Mouse (Mus musculus) CH12.LX (cell line): Measurements from ENCODE around the gene Arid4b.

ENCODE experiments used
- BHLHE40 ChIP-seq: IDR thresholded peaks from 2 replicates; pipeline ENCODE4 v1.6.1; 2011; ENCODE audit warnings: mild to moderate bottlenecking, low read depth, low read length, improper control_type of control experiment
- CTCF ChIP-seq, 2 experiments: IDR thresholded peaks in 1 of 2; conservative IDR thresholded peaks in 1 of 2; 2 replicates each; pipeline ENCODE4 v1.5.1; 2011 to 2012; ENCODE audit warnings: low read depth in 2 of 2, low read length in 2 of 2, improper control_type of control experiment in 1 of 2, inconsistent platforms in 1 of 2, mild to moderate bottlenecking in 1 of 2, moderate library complexity in 1 of 2
- E2F4 ChIP-seq: IDR thresholded peaks from 2 replicates; pipeline ENCODE4 v1.6.1; 2011; ENCODE audit warnings: low read depth, low read length, improper control_type of control experiment; ENCODE audit not compliant: insufficient replicate concordance
- EP300 ChIP-seq: IDR thresholded peaks from 2 replicates; pipeline ENCODE4 v1.6.1; 2011; ENCODE audit warnings: low read length, improper control_type of control experiment
- ETS1 ChIP-seq: conservative IDR thresholded peaks from 2 replicates; pipeline ENCODE4 v1.6.1; 2012; ENCODE audit warnings: low read depth, mild to moderate bottlenecking, inconsistent platforms, low read length, improper control_type of control experiment, moderate library complexity
- MAZ ChIP-seq: IDR thresholded peaks from 2 replicates; pipeline ENCODE4 v1.6.1; 2012; ENCODE audit warnings: low read depth, mild to moderate bottlenecking, inconsistent platforms, low read length, improper control_type of control experiment, moderate library complexity
- NELFE ChIP-seq: IDR thresholded peaks from 2 replicates; pipeline ENCODE4 v1.6.1; 2011; ENCODE audit warnings: low read depth, low read length, improper control_type of control experiment
- RAD21 ChIP-seq: IDR thresholded peaks from 2 replicates; pipeline ENCODE4 v1.6.1; 2011; ENCODE audit warnings: low read depth, mild to moderate bottlenecking, low read length, improper control_type of control experiment, moderate library complexity
- SIN3A ChIP-seq: IDR thresholded peaks from 2 replicates; pipeline ENCODE4 v1.6.1; 2012; ENCODE audit warnings: low read length, improper control_type of control experiment, inconsistent platforms
- SMC3 ChIP-seq: IDR thresholded peaks from 2 replicates; pipeline ENCODE4 v1.6.1; 2011; ENCODE audit warnings: low read depth, low read length, improper control_type of control experiment
- USF2 ChIP-seq: conservative IDR thresholded peaks from 2 replicates; pipeline ENCODE4 v1.6.1; 2011; ENCODE audit warnings: low read depth, low read length, improper control_type of control experiment

- TF ChIP-seq CTCF (conservative IDR thresholded peaks at IDR 0.05 in 1 of 2, IDR thresholded peaks at IDR 0.05 in 1 of 2; ENCODE audit: low read depth in 2 of 2, low read length in 2 of 2) (no peak), ETS1 (no peak), EP300 (no peak), SMC3 (no peak), SIN3A (no peak), E2F4 (no peak), BHLHE40 (no peak), NELFE (no peak), RAD21 (no peak), USF2 (no peak), MAZ (no peak)
Observed at GRCm38 (mm10) chr13:14065701-14066100, 2.7 kb downstream of the Arid4b start.
